Mouse (Mus musculus): ENCODE results near the gene Gm28038. TPM values are rescaled to one million over a fixed set of nuclear protein-coding genes. Genes with fewer than 3 reads are reported as not detected.

The Gm28038 gene
- polyA plus RNA-seq, 1 experiment, result not detected

GRCm38 (mm10) chr2:30345971-30346676, 65.3 kb downstream of the Gm28038 start:
- no peak for DNase-seq (ENCODE audit: low spot score)

- no peak for DNase-seq (ENCODE audit: low spot score)
Observed at GRCm38 (mm10) chr2:30349196-30349595, 68.4 kb downstream of the Gm28038 start.

Other genes with a start within 250 kb of the Gm28038 start
- gene Wdr34, start 232.2 kb upstream of the Gm28038 start, polyA plus RNA-seq (2012; rRNA removed), result 17.6 and 18.0 TPM in 2 replicates
- 114 and 146 TPM in 2 replicates for gene Set, start 223.7 kb upstream of the Gm28038 start, polyA plus RNA-seq (2012; rRNA removed)
- gene Pkn3, start 203.4 kb upstream of the Gm28038 start, polyA plus RNA-seq (2012; rRNA removed), result 18.6 and 22.3 TPM in 2 replicates
- 31.5 and 40.7 TPM in 2 replicates for gene Zdhhc12, start 187.4 kb upstream of the Gm28038 start, polyA plus RNA-seq (2012; rRNA removed)
- gene Zer1, start 156.5 kb upstream of the Gm28038 start, polyA plus RNA-seq (2012; rRNA removed), result 46.2 and 46.5 TPM in 2 replicates
- gene Tbc1d13, start 147.3 kb upstream of the Gm28038 start, polyA plus RNA-seq (2012; rRNA removed), result 29.2 and 29.5 TPM in 2 replicates
- gene Endog, start 109.5 kb upstream of the Gm28038 start, polyA plus RNA-seq (2012; rRNA removed), result 26.0 and 26.4 TPM in 2 replicates
- 25.0 and 26.9 TPM in 2 replicates for gene Spout1, start 102.6 kb upstream of the Gm28038 start, polyA plus RNA-seq (2012; rRNA removed)
- gene Kyat1, start 75.2 kb upstream of the Gm28038 start, polyA plus RNA-seq (2012; rRNA removed), result 75.5 and 103 TPM in 2 replicates
- gene Lrrc8a, start 43.3 kb upstream of the Gm28038 start, polyA plus RNA-seq (2012; rRNA removed), result 24.3 and 30.2 TPM in 2 replicates
- gene Gm28035, start 40.5 kb upstream of the Gm28038 start, polyA plus RNA-seq (2012; rRNA removed), result 4.1 and 5.4 TPM in 2 replicates
- 36.2 and 55.9 TPM in 2 replicates for gene Phyhd1, start 14.8 kb upstream of the Gm28038 start, polyA plus RNA-seq (2012; rRNA removed)
- 14.4 and 15.7 TPM in 2 replicates for gene Dolk, start 5.3 kb downstream of the Gm28038 start, polyA plus RNA-seq (2012; rRNA removed)
- gene Nup188, start 5.4 kb downstream of the Gm28038 start, polyA plus RNA-seq (2012; rRNA removed), result 17.2 and 18.1 TPM in 2 replicates
- gene Sh3glb2, start 78.3 kb downstream of the Gm28038 start, polyA plus RNA-seq (2012; rRNA removed), result 191 and 259 TPM in 2 replicates
- 32.6 and 34.4 TPM in 2 replicates for gene Miga2, start 83.2 kb downstream of the Gm28038 start, polyA plus RNA-seq (2012; rRNA removed)
- gene Dolpp1, start 111.2 kb downstream of the Gm28038 start, polyA plus RNA-seq (2012; rRNA removed), result 18.9 and 27.3 TPM in 2 replicates
- gene Crat, start 134.8 kb downstream of the Gm28038 start, polyA plus RNA-seq (2012; rRNA removed), result 27.3 and 38.1 TPM in 2 replicates
- gene Ptpa, start 135.0 kb downstream of the Gm28038 start, polyA plus RNA-seq (2012; rRNA removed), result 90.0 and 93.9 TPM in 2 replicates
- gene Ier5l, start 193.2 kb downstream of the Gm28038 start, polyA plus RNA-seq (2012; rRNA removed), result 10.7 and 11.0 TPM in 2 replicates